Mouse (Mus musculus): Measurements from ENCODE around the gene Pkd1l1.

Pkd1l1 gene

GRCm38 (mm10) chr11:8936431-8937110 lies 36.5 kb downstream of the Pkd1l1 start:
- no peak for DNase-seq (ENCODE audit: low spot score)

- DNase-seq (ENCODE audit: low spot score), result no peak
Observed at GRCm38 (mm10) chr11:8916081-8916671, 56.9 kb downstream of the Pkd1l1 start.

- no peak for DNase-seq (ENCODE audit: low spot score)
Observed at GRCm38 (mm10) chr11:8882793-8883192, 90.3 kb downstream of the Pkd1l1 start.

- DNase-seq (ENCODE audit: low spot score), result no peak
Observed at GRCm38 (mm10) chr11:8881521-8881920, 91.5 kb downstream of the Pkd1l1 start.

- no peak for DNase-seq (ENCODE audit: low spot score)
Observed at GRCm38 (mm10) chr11:8870115-8870514, 103.0 kb downstream of the Pkd1l1 start.

GRCm38 (mm10) chr11:8866021-8866420 lies 107.0 kb downstream of the Pkd1l1 start:
- DNase-seq (ENCODE audit: low spot score), result no peak

GRCm38 (mm10) chr11:8863955-8864675 lies 109.0 kb downstream of the Pkd1l1 start:
- no peak for DNase-seq (ENCODE audit: low spot score)

- no peak for DNase-seq (ENCODE audit: low spot score)
Observed at GRCm38 (mm10) chr11:8862426-8862825, 110.6 kb downstream of the Pkd1l1 start.

GRCm38 (mm10) chr11:8861978-8862377 lies 111.1 kb downstream of the Pkd1l1 start:
- no peak for DNase-seq (ENCODE audit: low spot score)

GRCm38 (mm10) chr11:8860878-8861277 lies 112.2 kb downstream of the Pkd1l1 start:
- peak; percentile 10 for DNase-seq (ENCODE audit: low spot score)

- peak; percentile 71 for DNase-seq (ENCODE audit: low spot score)
Observed at GRCm38 (mm10) chr11:8859868-8860267, 113.2 kb downstream of the Pkd1l1 start.

- no peak for DNase-seq (ENCODE audit: low spot score)
Observed at GRCm38 (mm10) chr11:8859041-8859440, 114.0 kb downstream of the Pkd1l1 start.

GRCm38 (mm10) chr11:8856125-8856524 lies 116.9 kb downstream of the Pkd1l1 start:
- no peak for DNase-seq (ENCODE audit: low spot score)

- no peak for DNase-seq (ENCODE audit: low spot score)
Observed at GRCm38 (mm10) chr11:8848049-8848448, 125.0 kb downstream of the Pkd1l1 start.

- no peak for DNase-seq (ENCODE audit: low spot score)
Observed at GRCm38 (mm10) chr11:8847627-8848026, 125.4 kb downstream of the Pkd1l1 start.

GRCm38 (mm10) chr11:8836176-8836575 lies 136.9 kb downstream of the Pkd1l1 start:
- DNase-seq (ENCODE audit: low spot score), result no peak

- no peak for DNase-seq (ENCODE audit: low spot score)
Observed at GRCm38 (mm10) chr11:8834121-8834520, 138.9 kb downstream of the Pkd1l1 start.

GRCm38 (mm10) chr11:8830551-8830950 lies 142.5 kb downstream of the Pkd1l1 start:
- no peak for DNase-seq (ENCODE audit: low spot score)

GRCm38 (mm10) chr11:8829561-8829960 lies 143.5 kb downstream of the Pkd1l1 start:
- DNase-seq (ENCODE audit: low spot score), result no peak

- DNase-seq (ENCODE audit: low spot score), result peak; percentile 6
Observed at GRCm38 (mm10) chr11:8828836-8829526, 144.1 kb downstream of the Pkd1l1 start.

- no peak for DNase-seq (ENCODE audit: low spot score)
Observed at GRCm38 (mm10) chr11:8826609-8827008, 146.5 kb downstream of the Pkd1l1 start.

- DNase-seq (ENCODE audit: low spot score), result no peak
Observed at GRCm38 (mm10) chr11:8826046-8826445, 147.0 kb downstream of the Pkd1l1 start.

GRCm38 (mm10) chr11:8825413-8825812 lies 147.7 kb downstream of the Pkd1l1 start:
- no peak for DNase-seq (ENCODE audit: low spot score)
